Mouse (Mus musculus) erythroblast, embryonic 14.5 days (primary cell): Measurements from ENCODE around the gene Zfp507.

Experiments
- GATA1 ChIP-seq: IDR thresholded peaks from 2 replicates; pipeline ENCODE4 v1.6.1; 2012; ENCODE audit warnings: low read length, inconsistent platforms, mixed read lengths
- TAL1 ChIP-seq: IDR thresholded peaks from 3 replicates; pipeline ENCODE4 v1.6.1; 2012; ENCODE audit warnings: low read length, inconsistent platforms, mixed read lengths

GRCm38 (mm10) chr7:35774127-35774526 is 28.7 kb downstream of the Zfp507 start:
- TF ChIP-seq TAL1 (no peak), GATA1 (no peak)
